Mouse (Mus musculus) megakaryocyte, embryonic 14.5 days (primary cell): ENCODE measurements around the gene Akap10. TPM values are rescaled to one million over a fixed set of nuclear protein-coding genes. Genes with fewer than 3 reads are reported as not detected.

ENCODE experiments used
- H3K27me3 ChIP-seq: replicated peaks from 2 replicates; pipeline ENCODE3; 2012; ENCODE audit warnings: inconsistent platforms
- H3K36me3 ChIP-seq: replicated peaks from 2 replicates; pipeline ENCODE3; 2012; ENCODE audit warnings: low read length, inconsistent platforms, mixed read lengths
- H3K4me1 ChIP-seq: 2 replicates; pipeline ENCODE4 v1.6.1; 2012; ENCODE audit warnings: inconsistent platforms
- H3K4me3 ChIP-seq: replicated peaks from 2 replicates; pipeline ENCODE3; 2012; ENCODE audit warnings: moderate library complexity, mild to moderate bottlenecking, inconsistent platforms
- H3K9me3 ChIP-seq: 2 replicates; pipeline ENCODE4 v1.6.1; 2012; ENCODE audit warnings: inconsistent platforms
- FLI1 ChIP-seq: IDR thresholded peaks from 2 replicates; pipeline ENCODE4 v1.6.1; 2012; ENCODE audit warnings: low read length, inconsistent platforms, mixed read lengths
- GATA1 ChIP-seq: IDR thresholded peaks from 3 replicates; pipeline ENCODE4 v1.6.1; 2012; ENCODE audit warnings: mixed read lengths, low read length, inconsistent platforms, borderline replicate concordance
- polyA plus RNA-seq: library from polyadenylated mRNA; stranded (reverse); fragments of >175 nt; gene quantifications from 2 replicates; pipeline ENCODE4 v1.2.3, GENCODE M21; 2012; ENCODE audit warnings: low replicate concordance; ENCODE audit not compliant: insufficient read depth

Akap10 gene
- 6.6 TPM in 1 of 2 replicates, not detected in the other for polyA plus RNA-seq

GRCm38 (mm10) chr11:61930098-61930517 is at the start of gene Akap10:
Gene Akap10 (minus strand): TSS chr11:61930252.
- Histone ChIP-seq H3K27me3 (no peaks in the 10 kb centered on the region), H3K36me3 (peaks cover 19% of the 10 kb centered on the region), H3K4me3 (peak within 1 kb of the TSS; percentile 97), H3K9me3 (no peaks in the 10 kb centered on the region), H3K4me1 (peaks cover 54% of the 10 kb centered on the region)
- no peak for TF ChIP-seq GATA1
- peak; percentile 28; the same call in 1 of the 2 replicates for TF ChIP-seq FLI1

DNA sequence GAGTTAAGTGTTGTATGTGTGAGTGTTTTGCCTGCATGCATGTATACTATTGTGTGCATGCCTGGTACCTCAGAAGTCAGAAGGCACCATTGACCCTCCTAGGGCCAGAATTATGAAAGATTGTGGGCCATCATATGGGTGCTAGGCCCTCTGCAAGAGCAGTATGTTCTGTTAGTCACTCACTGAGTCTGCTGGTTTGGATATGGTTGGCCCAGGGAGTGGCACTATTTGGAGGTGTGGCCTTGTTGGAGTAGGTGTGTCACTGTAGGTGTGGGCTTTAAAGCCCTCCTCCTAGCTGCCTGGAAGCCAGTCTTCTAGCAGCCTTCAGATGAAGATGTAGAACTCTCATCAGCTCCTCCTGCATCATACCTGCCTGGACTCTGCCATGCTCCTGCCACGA is 45.7 kb upstream of the Akap10 start:
- H3K4me1 ChIP-seq, result peaks cover 41% of the 10 kb centered on the region
- H3K36me3 ChIP-seq, result no peaks in the 10 kb centered on the region
- no peak overlapping the region for H3K4me3 ChIP-seq
- TF ChIP-seq GATA1 (no peak), FLI1 (no peak)
- peaks cover 8% of the 10 kb centered on the region for H3K27me3 ChIP-seq
- H3K9me3 ChIP-seq, result 0 out of 2 replicates have a peak, but pooled peaks cover 3% of the 10 kb centered on the region

DNA sequence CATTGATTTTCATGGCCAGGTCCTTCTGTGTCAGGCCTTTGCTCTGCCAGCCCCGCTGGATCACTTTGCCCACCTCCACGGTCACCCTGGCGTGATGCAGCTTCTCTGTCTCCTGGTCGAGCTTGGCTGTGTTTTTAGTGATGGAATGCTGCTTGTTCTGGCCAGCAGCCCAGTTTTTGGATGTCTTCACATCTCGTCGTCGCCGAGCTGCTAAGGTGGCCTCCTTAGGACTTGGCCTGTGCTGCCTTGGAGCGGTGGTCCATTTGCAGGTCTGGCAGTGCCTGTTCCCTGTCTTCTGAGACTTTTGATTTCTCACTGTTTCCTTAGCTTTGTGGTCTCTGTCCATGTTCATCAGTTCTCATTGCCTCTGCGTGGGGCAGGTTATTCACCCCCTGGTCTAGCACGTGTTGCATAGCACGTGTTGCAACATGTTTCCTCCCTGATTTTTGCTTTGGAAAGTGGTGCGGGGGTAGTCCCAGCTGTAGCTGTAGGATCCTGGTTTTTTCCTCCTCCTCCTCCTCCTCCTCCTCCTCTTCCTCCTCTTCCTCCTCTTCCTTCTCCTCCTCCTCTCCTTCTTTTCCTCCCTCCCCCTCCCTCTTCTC is 44.2 kb upstream of the Akap10 start:
- TF ChIP-seq FLI1, result no peak
- no peak for TF ChIP-seq GATA1
- H3K27me3 ChIP-seq, result peaks cover 15% of the 10 kb centered on the region
- no peak overlapping the region for H3K4me3 ChIP-seq
- peaks cover 43% of the 10 kb centered on the region for H3K4me1 ChIP-seq
- no peaks in the 10 kb centered on the region for H3K9me3 ChIP-seq
- no peaks in the 10 kb centered on the region for H3K36me3 ChIP-seq

- TF ChIP-seq FLI1 (no peak), GATA1 (no peak)
- peaks cover 50% of the 10 kb centered on the region for H3K4me1 ChIP-seq
- no peaks in the 10 kb centered on the region for H3K9me3 ChIP-seq
- H3K4me3 ChIP-seq, result no peak overlapping the region
- peaks cover 15% of the 10 kb centered on the region for H3K27me3 ChIP-seq
- H3K36me3 ChIP-seq, result no peaks in the 10 kb centered on the region
These were observed 41.6 kb upstream of the Akap10 start for GRCm38 (mm10) chr11:61971441-61972221.

GRCm38 (mm10) chr11:61970901-61971300 is 40.8 kb upstream of the Akap10 start:
- Histone ChIP-seq H3K4me1 (peaks cover 45% of the 10 kb centered on the region), H3K4me3 (no peak overlapping the region), H3K27me3 (peaks cover 15% of the 10 kb centered on the region), H3K9me3 (no peaks in the 10 kb centered on the region), H3K36me3 (no peaks in the 10 kb centered on the region)
- no peak for TF ChIP-seq FLI1
- TF ChIP-seq GATA1, result no peak

- H3K36me3 ChIP-seq, result no peaks in the 10 kb centered on the region
- peaks cover 14% of the 10 kb centered on the region for H3K27me3 ChIP-seq
- H3K4me1 ChIP-seq, result peaks cover 51% of the 10 kb centered on the region
- no peaks in the 10 kb centered on the region for H3K9me3 ChIP-seq
- H3K4me3 ChIP-seq, result no peak overlapping the region
- TF ChIP-seq FLI1, result no peak
These were observed 38.8 kb upstream of the Akap10 start for GRCm38 (mm10) chr11:61968875-61969274.

- no peak for TF ChIP-seq GATA1
- TF ChIP-seq FLI1, result no peak
- H3K4me1 ChIP-seq, result peaks cover 54% of the 10 kb centered on the region
- H3K9me3 ChIP-seq, result no peaks in the 10 kb centered on the region
- peaks cover 10% of the 10 kb centered on the region for H3K27me3 ChIP-seq
- no peak overlapping the region for H3K4me3 ChIP-seq
- no peaks in the 10 kb centered on the region for H3K36me3 ChIP-seq
These were observed 37.0 kb upstream of the Akap10 start for GRCm38 (mm10) chr11:61967034-61967433.

DNA sequence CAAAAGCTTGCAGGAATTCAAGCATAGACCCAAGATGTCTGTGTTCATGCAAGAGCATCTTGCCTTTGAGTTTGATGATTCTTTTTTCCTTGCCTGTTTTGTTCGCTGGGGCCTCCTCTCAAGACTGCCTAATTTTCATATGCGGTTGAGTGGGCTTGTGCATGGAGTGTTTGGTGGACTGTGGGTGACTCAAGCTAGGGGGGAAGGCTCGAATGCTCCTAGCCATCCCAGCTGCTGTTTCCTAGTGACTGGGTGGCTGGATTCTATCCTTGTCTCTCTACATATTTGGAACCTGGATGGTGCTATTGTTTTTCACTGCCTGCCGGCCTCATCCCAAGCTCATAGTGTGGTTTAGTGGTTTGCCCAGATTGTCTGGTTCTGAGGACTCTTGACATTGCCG is 34.6 kb upstream of the Akap10 start:
- peaks cover 53% of the 10 kb centered on the region for H3K4me1 ChIP-seq
- peaks cover 2% of the 10 kb centered on the region for H3K27me3 ChIP-seq
- H3K4me3 ChIP-seq, result no peak overlapping the region
- TF ChIP-seq FLI1 (no peak), GATA1 (no peak)
- no peaks in the 10 kb centered on the region for H3K36me3 ChIP-seq
- H3K9me3 ChIP-seq, result no peaks in the 10 kb centered on the region

DNA sequence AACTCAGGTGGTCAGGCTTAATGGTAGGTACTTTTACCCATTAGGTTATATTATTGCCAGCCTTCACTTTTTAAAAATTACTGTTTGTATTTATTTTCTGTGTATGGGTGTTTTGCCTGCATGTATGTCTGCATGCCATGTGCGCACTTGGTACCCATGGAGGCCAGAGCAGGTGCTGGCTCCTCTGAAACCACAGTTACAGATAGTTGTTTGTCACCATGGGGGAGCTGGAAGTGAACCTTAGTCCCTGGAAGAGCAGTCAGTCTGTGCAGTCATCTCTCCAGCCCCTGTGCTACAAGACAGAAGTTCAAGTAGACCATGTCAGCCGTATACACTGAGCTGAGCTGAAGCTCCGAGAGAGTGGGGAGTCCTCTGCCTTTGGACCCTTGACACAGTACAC is 33.1 kb upstream of the Akap10 start:
- TF ChIP-seq GATA1, result no peak
- TF ChIP-seq FLI1, result no peak
- H3K9me3 ChIP-seq, result no peaks in the 10 kb centered on the region
- no peak overlapping the region for H3K4me3 ChIP-seq
- H3K36me3 ChIP-seq, result no peaks in the 10 kb centered on the region
- peaks cover 63% of the 10 kb centered on the region for H3K4me1 ChIP-seq
- peaks cover 1% of the 10 kb centered on the region for H3K27me3 ChIP-seq

- peaks cover 64% of the 10 kb centered on the region for H3K4me1 ChIP-seq
- peaks cover 3% of the 10 kb centered on the region for H3K27me3 ChIP-seq
- H3K36me3 ChIP-seq, result no peaks in the 10 kb centered on the region
- no peak for TF ChIP-seq FLI1
- no peak for TF ChIP-seq GATA1
- no peak overlapping the region for H3K4me3 ChIP-seq
- H3K9me3 ChIP-seq, result no peaks in the 10 kb centered on the region
These were observed 32.6 kb upstream of the Akap10 start for GRCm38 (mm10) chr11:61962684-61963083.
